Mouse (Mus musculus): ENCODE results near the gene Fbxw8. TPM values are rescaled to one million over a fixed set of nuclear protein-coding genes. Genes with fewer than 3 reads are reported as not detected.
A peak's percentile ranks its signal among the peaks of the same experiment; 100 is the strongest.

Gene Fbxw8
- total and polyA plus RNA-seq, 2 experiments from 2014 or later = 16.5 to 49.7 TPM

- H3K9me3 ChIP-seq (replicated peaks; ENCODE audit: control insufficient read depth, low read length) = no peaks in the 10 kb centered on the region
- H3K36me3 ChIP-seq (replicated peaks; ENCODE audit: control insufficient read depth, insufficient read depth, low read length) = no peaks in the 10 kb centered on the region; the same call in 1 of the 2 replicates
- TF ChIP-seq CTCF (IDR thresholded peaks at IDR 0.05; ENCODE audit: low read depth) (no peak), EP300 (IDR thresholded peaks at IDR 0.05; ENCODE audit: low read depth) (no peak)
- DNase-seq (ENCODE audit: low spot score) (peak; percentile 47), ATAC-seq (ENCODE audit: insufficient read depth, low read depth) (peak; percentile 40)
- H3K4me2 ChIP-seq (ENCODE audit: low read depth, low read length) = no peak overlapping the region
- no peak overlapping the region for H3K27ac ChIP-seq (ENCODE audit: low read depth)
- peaks cover 12% of the 10 kb centered on the region; the same call in 1 of the 2 replicates for H3K4me1 ChIP-seq (ENCODE audit: control insufficient read depth, insufficient read depth)
- 16% methylated on average over 4 of the region's 4 CpGs for WGBS
- no peak overlapping the region for H3K4me3 ChIP-seq (ENCODE audit: low read depth, low read length)
- no peak overlapping the region for H3K9ac ChIP-seq (replicated peaks; ENCODE audit: low read depth, low read length)
- H3K27me3 ChIP-seq (ENCODE audit: control insufficient read depth, insufficient read depth, low read length) = peaks cover 6% of the 10 kb centered on the region; the same call in 1 of the 2 replicates
Measured at GRCm38 (mm10) chr5:118156976-118157375, 1.7 kb upstream of the Fbxw8 start.

GRCm38 (mm10) chr5:118155565-118155947 lies 292 bp upstream of the Fbxw8 start:
- Histone ChIP-seq H3K27ac (ENCODE audit: low read depth) (no peak overlapping the region), H3K9ac (replicated peaks; ENCODE audit: low read depth, low read length) (0 out of 2 replicates have a peak overlapping the region, but pooled peaks have one; percentile 88), H3K4me3 (ENCODE audit: low read depth, low read length) (peak overlapping the region; percentile 88), H3K4me1 (ENCODE audit: control insufficient read depth, insufficient read depth) (peaks cover 12% of the 10 kb centered on the region; the same call in 1 of the 2 replicates), H3K4me2 (ENCODE audit: low read depth, low read length) (peak overlapping the region; percentile 94), H3K36me3 (replicated peaks; ENCODE audit: control insufficient read depth, insufficient read depth, low read length) (peaks cover 6% of the 10 kb centered on the region; the same call in 1 of the 2 replicates), H3K27me3 (ENCODE audit: control insufficient read depth, insufficient read depth, low read length) (no peaks in the 10 kb centered on the region), H3K9me3 (replicated peaks; ENCODE audit: control insufficient read depth, low read length) (no peaks in the 10 kb centered on the region)
- no peak for ATAC-seq (ENCODE audit: insufficient read depth, low read depth)
- WGBS = 16% methylated on average over 8 of the region's 9 CpGs
- TF ChIP-seq CTCF (IDR thresholded peaks at IDR 0.05; ENCODE audit: low read depth) (no peak), EP300 (IDR thresholded peaks at IDR 0.05; ENCODE audit: low read depth) (no peak)
- DNase-seq (ENCODE audit: low spot score) = no peak

- Histone ChIP-seq H3K4me2 (ENCODE audit: low read depth, low read length) (no peak overlapping the region), H3K27me3 (ENCODE audit: control insufficient read depth, insufficient read depth, low read length) (no peaks in the 10 kb centered on the region), H3K4me1 (ENCODE audit: control insufficient read depth, insufficient read depth) (peaks cover 60% of the 10 kb centered on the region), H3K4me3 (ENCODE audit: low read depth, low read length) (no peak overlapping the region), H3K9me3 (replicated peaks; ENCODE audit: control insufficient read depth, low read length) (no peaks in the 10 kb centered on the region), H3K36me3 (replicated peaks; ENCODE audit: control insufficient read depth, insufficient read depth, low read length) (peaks cover 11% of the 10 kb centered on the region; the same call in 1 of the 2 replicates), H3K9ac (replicated peaks; ENCODE audit: low read depth, low read length) (no peak overlapping the region), H3K27ac (ENCODE audit: low read depth) (no peak overlapping the region)
- ATAC-seq (ENCODE audit: insufficient read depth, low read depth) (peak; percentile 47; the same call in 1 of the 2 replicates), DNase-seq (ENCODE audit: low spot score) (peak; percentile 55)
- TF ChIP-seq EP300 (IDR thresholded peaks at IDR 0.05; ENCODE audit: low read depth) (no peak), CTCF (IDR thresholded peaks at IDR 0.05; ENCODE audit: low read depth) (no peak)
- 22% methylated on average over 3 of the region's 3 CpGs for WGBS
Measured at GRCm38 (mm10) chr5:118149711-118150110, 5.6 kb downstream of the Fbxw8 start.

- no peak for ATAC-seq (ENCODE audit: insufficient read depth, low read depth)
Measured at GRCm38 (mm10) chr5:118147264-118147663, 8.0 kb downstream of the Fbxw8 start.

GRCm38 (mm10) chr5:118145999-118146679 lies 9.1 kb downstream of the Fbxw8 start:
- Histone ChIP-seq H3K36me3 (replicated peaks; ENCODE audit: control insufficient read depth, insufficient read depth, low read length) (peaks cover 25% of the 10 kb centered on the region), H3K4me1 (ENCODE audit: control insufficient read depth, insufficient read depth) (peaks cover 60% of the 10 kb centered on the region), H3K27me3 (ENCODE audit: control insufficient read depth, insufficient read depth, low read length) (no peaks in the 10 kb centered on the region), H3K4me2 (ENCODE audit: low read depth, low read length) (peak overlapping the region; percentile 20; the same call in 1 of the 2 replicates), H3K4me3 (ENCODE audit: low read depth, low read length) (no peak overlapping the region), H3K9ac (replicated peaks; ENCODE audit: low read depth, low read length) (no peak overlapping the region; the same call in 1 of the 2 replicates), H3K27ac (ENCODE audit: low read depth) (peak overlapping the region; percentile 54), H3K9me3 (replicated peaks; ENCODE audit: control insufficient read depth, low read length) (no peaks in the 10 kb centered on the region)
- WGBS = 28% methylated on average over 15 of the region's 15 CpGs
- TF ChIP-seq CTCF (IDR thresholded peaks at IDR 0.05; ENCODE audit: low read depth) = no peak
- no peak for TF ChIP-seq EP300 (IDR thresholded peaks at IDR 0.05; ENCODE audit: low read depth)
- peak; percentile 47 for DNase-seq (ENCODE audit: low spot score)
- no peak for ATAC-seq (ENCODE audit: insufficient read depth, low read depth)

More at GRCm38 (mm10) chr5:118147264-118147663, 8.0 kb downstream of the Fbxw8 start:
- no peak for DNase-seq (ENCODE audit: low spot score)
- H3K9me3 ChIP-seq (replicated peaks; ENCODE audit: control insufficient read depth, low read length) = no peaks in the 10 kb centered on the region
- no peak overlapping the region for H3K4me2 ChIP-seq (ENCODE audit: low read depth, low read length)
- TF ChIP-seq CTCF (IDR thresholded peaks at IDR 0.05; ENCODE audit: low read depth) (no peak), EP300 (IDR thresholded peaks at IDR 0.05; ENCODE audit: low read depth) (no peak)
- 69% methylated on average over 10 of the region's 10 CpGs for WGBS
- peaks cover 16% of the 10 kb centered on the region for H3K36me3 ChIP-seq (replicated peaks; ENCODE audit: control insufficient read depth, insufficient read depth, low read length)
- H3K9ac ChIP-seq (replicated peaks; ENCODE audit: low read depth, low read length) = no peak overlapping the region
- no peak overlapping the region for H3K4me3 ChIP-seq (ENCODE audit: low read depth, low read length)
- no peak overlapping the region for H3K27ac ChIP-seq (ENCODE audit: low read depth)
- H3K27me3 ChIP-seq (ENCODE audit: control insufficient read depth, insufficient read depth, low read length) = no peaks in the 10 kb centered on the region
- H3K4me1 ChIP-seq (ENCODE audit: control insufficient read depth, insufficient read depth) = peaks cover 60% of the 10 kb centered on the region

Measured in heart, postnatal 0 days (tissue).